Mouse (Mus musculus) midbrain, embryonic 16.5 days (tissue): ENCODE measurements around the gene Gm10197. TPM values are rescaled to one million over a fixed set of nuclear protein-coding genes. Genes with fewer than 3 reads are reported as not detected.

Experiments
- ATAC-seq: fragments of 200-750 bp; cut with Nextera tagmentation; 2 replicates; pipeline ENCODE4 v1.8.0; 2017; ENCODE audit warnings: moderate TSS enrichment
- H3K27ac ChIP-seq: fragments of 300-500 bp; sonication (generic); 2 replicates; pipeline ENCODE4 v1.5.1; 2014; ENCODE audit warnings: mild to moderate bottlenecking, low read length, mixed read lengths
- H3K27me3 ChIP-seq: fragments of 300-500 bp; sonication (generic); 2 replicates; pipeline ENCODE4 v1.6.1; 2014; ENCODE audit warnings: low read depth, low read length, mixed read lengths; ENCODE audit not compliant: control insufficient read depth, insufficient read depth
- H3K36me3 ChIP-seq: fragments of 300-500 bp; sonication (generic); 2 replicates; pipeline ENCODE4 v1.6.1; 2014; ENCODE audit warnings: mild to moderate bottlenecking, low read length, moderate library complexity, mixed read lengths; ENCODE audit not compliant: control insufficient read depth, insufficient read depth
- H3K4me1 ChIP-seq: fragments of 300-500 bp; sonication (generic); 2 replicates; pipeline ENCODE4 v1.6.1; 2014; ENCODE audit warnings: mild to moderate bottlenecking, low read length, mixed read lengths; ENCODE audit not compliant: control insufficient read depth, insufficient read depth
- H3K4me2 ChIP-seq: fragments of 300-500 bp; sonication (generic); 2 replicates; pipeline ENCODE4 v1.6.1; 2014; ENCODE audit warnings: mild to moderate bottlenecking, low read length, mixed read lengths
- H3K4me3 ChIP-seq: fragments of 300-500 bp; sonication (generic); 2 replicates; pipeline ENCODE4 v1.5.1; 2014; ENCODE audit warnings: low read depth, mild to moderate bottlenecking, low read length, moderate library complexity, mixed read lengths
- H3K9ac ChIP-seq: fragments of 300-500 bp; sonication (generic); 2 replicates; pipeline ENCODE4 v1.6.1; 2014; ENCODE audit warnings: low read depth, low read length, mixed read lengths
- H3K9me3 ChIP-seq: fragments of 300-500 bp; sonication (generic); replicated peaks from 2 replicates; pipeline ENCODE4 v1.6.1; 2014; ENCODE audit warnings: mild to moderate bottlenecking, low read length, mixed read lengths; ENCODE audit not compliant: control insufficient read depth, poor library complexity, severe bottlenecking
- WGBS: fragments of 180-500 bp; shearing (Covaris S2); extraction: QIAGEN DNeasy Blood & Tissue Kit; methylation state at CpG from one replicate; pipeline ENCODE4 v1.1.7; 2014; 5-methylcytosine and 5-hydroxymethylcytosine counted together
- polyA plus RNA-seq: library from polyadenylated mRNA; unstranded; fragments of >200 nt; fragmentation: Nextera tagmentation; extraction: Ambion mirVana; gene quantifications from 2 replicates; pipeline ENCODE4 v1.2.1, GENCODE M21; 2015

Gm10197 gene
- polyA plus RNA-seq, 1 experiment from 2014 or later = not detected

- Histone ChIP-seq H3K4me2 (peak overlapping the region; percentile 82), H3K9ac (peak overlapping the region; percentile 99), H3K9me3 (no peaks in the 10 kb centered on the region), H3K36me3 (peaks cover 11% of the 10 kb centered on the region), H3K4me3 (peak overlapping the region; percentile 99), H3K27ac (peak overlapping the region; percentile 97), H3K27me3 (no peaks in the 10 kb centered on the region), H3K4me1 (peaks cover 17% of the 10 kb centered on the region)
- WGBS = under 1% methylated on average over 56 of the region's 59 CpGs
- ATAC-seq = peak; percentile 92
Observed at GRCm38 (mm10) chr19:53389851-53390431, 18.4 kb upstream of the Gm10197 start.

- no peaks in the 10 kb centered on the region for H3K27me3 ChIP-seq
- H3K4me3 ChIP-seq = peak overlapping the region; percentile 99
- peaks cover 11% of the 10 kb centered on the region for H3K36me3 ChIP-seq
- peak overlapping the region; percentile 82 for H3K4me2 ChIP-seq
- WGBS = 25% methylated on average over 6 of the region's 6 CpGs
- peak overlapping the region; percentile 99 for H3K9ac ChIP-seq
- no peaks in the 10 kb centered on the region for H3K9me3 ChIP-seq
- H3K27ac ChIP-seq = peak overlapping the region; percentile 97; the same call in 1 of the 2 replicates
- no peak for ATAC-seq
- H3K4me1 ChIP-seq = peaks cover 17% of the 10 kb centered on the region
Observed at GRCm38 (mm10) chr19:53389417-53389816, 17.9 kb upstream of the Gm10197 start.

GRCm38 (mm10) chr19:53383336-53383735 lies 11.8 kb upstream of the Gm10197 start:
- no peak overlapping the region for H3K27ac ChIP-seq
- H3K9ac ChIP-seq = no peak overlapping the region
- no peak for ATAC-seq
- 0 out of 2 replicates have a peak, but pooled peaks cover 2% of the 10 kb centered on the region for H3K4me1 ChIP-seq
- H3K9me3 ChIP-seq = no peaks in the 10 kb centered on the region
- 96% methylated on average over 15 of the region's 15 CpGs for WGBS
- H3K36me3 ChIP-seq = peaks cover 36% of the 10 kb centered on the region
- H3K4me2 ChIP-seq = no peak overlapping the region
- H3K4me3 ChIP-seq = no peak overlapping the region
- no peaks in the 10 kb centered on the region for H3K27me3 ChIP-seq

GRCm38 (mm10) chr19:53378421-53378820 lies 6.9 kb upstream of the Gm10197 start:
- H3K27ac ChIP-seq = no peak overlapping the region
- H3K27me3 ChIP-seq = no peaks in the 10 kb centered on the region
- H3K9me3 ChIP-seq = no peaks in the 10 kb centered on the region
- ATAC-seq = no peak
- H3K4me3 ChIP-seq = no peak overlapping the region
- WGBS = 93% methylated on average over 10 of the region's 10 CpGs
- no peak overlapping the region for H3K4me2 ChIP-seq
- no peak overlapping the region for H3K9ac ChIP-seq
- peaks cover 26% of the 10 kb centered on the region for H3K36me3 ChIP-seq
- no peaks in the 10 kb centered on the region for H3K4me1 ChIP-seq

GRCm38 (mm10) chr19:53377652-53378051 lies 6.1 kb upstream of the Gm10197 start:
- 87% methylated on average over 8 of the region's 8 CpGs for WGBS
- Histone ChIP-seq H3K9me3 (no peaks in the 10 kb centered on the region), H3K27ac (no peak overlapping the region), H3K36me3 (peaks cover 18% of the 10 kb centered on the region), H3K4me1 (no peaks in the 10 kb centered on the region), H3K27me3 (no peaks in the 10 kb centered on the region), H3K4me2 (no peak overlapping the region), H3K4me3 (no peak overlapping the region), H3K9ac (no peak overlapping the region)
- no peak for ATAC-seq

GRCm38 (mm10) chr19:53375816-53376215 lies 4.2 kb upstream of the Gm10197 start:
- H3K4me3 ChIP-seq = no peak overlapping the region
- H3K4me1 ChIP-seq = no peaks in the 10 kb centered on the region
- ATAC-seq = no peak
- no peak overlapping the region for H3K27ac ChIP-seq
- H3K4me2 ChIP-seq = no peak overlapping the region
- no peaks in the 10 kb centered on the region for H3K27me3 ChIP-seq
- H3K36me3 ChIP-seq = peaks cover 16% of the 10 kb centered on the region
- no peaks in the 10 kb centered on the region for H3K9me3 ChIP-seq
- H3K9ac ChIP-seq = no peak overlapping the region
- WGBS = 95% methylated on average over 9 of the region's 9 CpGs

- ATAC-seq = no peak
- 93% methylated on average over 6 of the region's 6 CpGs for WGBS
- H3K36me3 ChIP-seq = peaks cover 12% of the 10 kb centered on the region
Observed at GRCm38 (mm10) chr19:53375299-53375698, 3.7 kb upstream of the Gm10197 start.

GRCm38 (mm10) chr19:53373570-53373969 lies 2.0 kb upstream of the Gm10197 start:
- Histone ChIP-seq H3K9ac (no peak overlapping the region), H3K27ac (no peak overlapping the region), H3K27me3 (no peaks in the 10 kb centered on the region), H3K4me2 (no peak overlapping the region), H3K4me1 (peaks cover 3% of the 10 kb centered on the region), H3K36me3 (peaks cover 7% of the 10 kb centered on the region), H3K4me3 (no peak overlapping the region), H3K9me3 (no peaks in the 10 kb centered on the region)
- 86% methylated on average over 2 of the region's 2 CpGs for WGBS
- ATAC-seq = no peak

More at GRCm38 (mm10) chr19:53375299-53375698, 3.7 kb upstream of the Gm10197 start:
- no peaks in the 10 kb centered on the region for H3K27me3 ChIP-seq
- no peak overlapping the region for H3K27ac ChIP-seq
- H3K4me1 ChIP-seq = no peaks in the 10 kb centered on the region
- H3K4me3 ChIP-seq = no peak overlapping the region
- H3K9me3 ChIP-seq = no peaks in the 10 kb centered on the region
- H3K4me2 ChIP-seq = no peak overlapping the region
- no peak overlapping the region for H3K9ac ChIP-seq

- Histone ChIP-seq H3K4me2 (no peak overlapping the region), H3K9me3 (no peaks in the 10 kb centered on the region), H3K4me1 (peaks cover 6% of the 10 kb centered on the region), H3K27me3 (no peaks in the 10 kb centered on the region), H3K9ac (no peak overlapping the region), H3K4me3 (no peak overlapping the region), H3K36me3 (no peaks in the 10 kb centered on the region; the same call in 1 of the 2 replicates), H3K27ac (no peak overlapping the region)
- WGBS = 83% methylated on average over 15 of the region's 15 CpGs
- no peak for ATAC-seq
Observed at GRCm38 (mm10) chr19:53370233-53370632, 1.3 kb downstream of the Gm10197 start.
